ENCODE assay signal across 15 mouse cellular contexts in the genomic region with DNA sequence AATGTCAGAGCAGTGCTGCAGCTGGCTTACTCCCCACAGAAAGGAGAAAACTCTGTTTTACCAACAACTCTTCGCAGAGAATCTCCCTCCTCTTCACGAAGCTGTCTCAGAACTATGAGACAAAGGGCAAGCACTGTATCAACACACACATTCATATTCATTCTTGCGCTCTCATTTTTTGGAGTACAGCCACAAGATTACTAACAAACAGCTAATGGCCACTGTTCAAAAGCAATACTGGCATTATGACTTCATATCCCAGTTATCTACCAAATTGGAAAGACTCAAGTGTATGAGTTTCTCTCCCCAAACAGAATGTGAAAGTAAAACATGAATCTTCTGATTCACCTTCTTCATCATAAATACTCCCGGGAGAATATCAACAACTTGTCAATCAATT. TPM values are rescaled to one million over a fixed set of nuclear protein-coding genes. Genes with fewer than 3 reads are reported as not detected.
A peak's percentile ranks its signal among the peaks of the same experiment; 100 is the strongest.
DNase-seq lines count a peak whose midpoint lies in the region; ATAC-seq and TF ChIP-seq lines count a peak whose summit lies in the region.
"Had no signal": no experiment of that assay in that cellular context is flagged by ENCODE, and none has a peak within 500 bp of the region (broad histone marks: within the 10 kb centered on the region; RNA-seq: fewer than 3 reads in every experiment).

No protein-coding gene starts in this region.

- peaks cover 74% of the 10 kb centered on the region for H3K4me1 ChIP-seq in heart, embryonic 16.5 days (ENCODE audit: control insufficient read depth, insufficient read depth, low read length)
- H3K4me1 ChIP-seq in brown adipose tissue, adult 24 weeks (ENCODE audit: control insufficient read depth, insufficient read depth, insufficient read length, low read length), result peaks cover 35% of the 10 kb centered on the region

- WGBS in heart, embryonic 16.5 days, result 49% methylated on average over 4 of the region's 4 CpGs

- no peaks in the 10 kb centered on the region for H3K36me3 ChIP-seq in heart, embryonic 16.5 days (ENCODE audit: control insufficient read depth, insufficient read depth)
- H3K36me3 ChIP-seq in myocyte (ENCODE audit: control insufficient read depth, insufficient read depth), result no peaks in the 10 kb centered on the region

- DNase-seq in heart, postnatal 36 days, result no peak
- peak; percentile 39 for DNase-seq in lung, postnatal 10 days
- no peak for DNase-seq in lung, postnatal 4 days
- DNase-seq in right cerebral cortex, postnatal 4 days, result no peak
- DNase-seq in frontal cortex, postnatal 14 days (ENCODE audit: low spot score in 2 of 2), result no peak
- DNase-seq: adrenal gland, postnatal 25 days; gastrocnemius, postnatal 36 days; kidney, postnatal 25 days had no signal

- H3K27me3 ChIP-seq in heart, embryonic 16.5 days (ENCODE audit: control insufficient read depth, insufficient read depth, low read length), result no peaks in the 10 kb centered on the region
- no peaks in the 10 kb centered on the region for H3K27me3 ChIP-seq in myocyte (ENCODE audit: control insufficient read depth, insufficient read depth, insufficient read length)
- H3K27me3 ChIP-seq: hindbrain, embryonic 15.5 days; limb, embryonic 13.5 days had no signal

- H3ac ChIP-seq in myocyte (ENCODE audit: control insufficient read depth, insufficient read length), result no peak overlapping the region

- H3K79me2 ChIP-seq in myocyte (ENCODE audit: control insufficient read depth, insufficient read depth), result peaks cover 98% of the 10 kb centered on the region

- intact Hi-C loops in heart, postnatal 36 days (cut with DNase I), result no loop called here

- H3K9ac ChIP-seq in heart, embryonic 16.5 days (ENCODE audit: low read length), result peak overlapping the region; percentile 52; the same call in 1 of the 2 replicates
- H3K9ac ChIP-seq: hindbrain, embryonic 15.5 days; limb, embryonic 13.5 days had no signal

- no peak for TF ChIP-seq POLR2A in myocyte (IDR thresholded peaks at IDR 0.05; ENCODE audit: insufficient read length, low read depth)

- ATAC-seq in heart, embryonic 16.5 days (replicated peaks; ENCODE audit: extremely low read depth, insufficient read depth, low FRiP score), result no peak
- ATAC-seq: forebrain, embryonic 16.5 days had no signal

- H3K9me3 ChIP-seq in heart, embryonic 16.5 days (replicated peaks; ENCODE audit: control insufficient read depth, low read length), result no peaks in the 10 kb centered on the region
- H3K9me3 ChIP-seq: hindbrain, embryonic 15.5 days; limb, embryonic 13.5 days had no signal

- H3K27ac ChIP-seq in heart, embryonic 16.5 days (ENCODE audit: low read length), result peak overlapping the region; percentile 77
- peak overlapping the region; percentile 46; the same call in 1 of the 2 replicates for H3K27ac ChIP-seq in brown adipose tissue, adult 24 weeks (replicated peaks; ENCODE audit: low read depth, low read length)
- H3K27ac ChIP-seq: hindbrain, embryonic 15.5 days; limb, embryonic 13.5 days; stomach, postnatal 0 days had no signal

- no peak overlapping the region; the same call in 1 of the 2 replicates for H3K4me3 ChIP-seq in heart, embryonic 16.5 days (ENCODE audit: low read length)
- no peak overlapping the region for H3K4me3 ChIP-seq in brown adipose tissue, adult 24 weeks (ENCODE audit: insufficient read depth, low read depth, low read length)
- no peak overlapping the region for H3K4me3 ChIP-seq in myocyte
- H3K4me3 ChIP-seq: hindbrain, embryonic 15.5 days; limb, embryonic 13.5 days had no signal

- H3K4me2 ChIP-seq in heart, embryonic 16.5 days (ENCODE audit: low read depth, low read length), result peak overlapping the region; percentile 82
- peak overlapping the region; percentile 78 for H3K4me2 ChIP-seq in myocyte (ENCODE audit: low read depth)
- H3K4me2 ChIP-seq: limb, embryonic 13.5 days had no signal

TF ChIP-seq in myocyte, 11 proteins besides CTCF, POLR2A, EP300 and RAD21:
- TF ChIP-seq CEBPB (IDR thresholded peaks at IDR 0.05; ENCODE audit: insufficient read depth, poor library complexity, severe bottlenecking), result no peak
- no peak for TF ChIP-seq TCF3 (IDR thresholded peaks at IDR 0.05; ENCODE audit: insufficient read length, low read depth)
- no peak for TF ChIP-seq SRF (IDR thresholded peaks at IDR 0.05; ENCODE audit: control insufficient read depth, insufficient read length, low read depth)
- TF ChIP-seq USF1 (IDR thresholded peaks at IDR 0.05; ENCODE audit: low read depth), result no peak
- no peak for TF ChIP-seq TCF12 (IDR thresholded peaks at IDR 0.05; ENCODE audit: insufficient read depth, poor library complexity, severe bottlenecking)
- TF ChIP-seq E2F4 (IDR thresholded peaks at IDR 0.05; ENCODE audit: insufficient read depth), result no peak
- no peak for TF ChIP-seq REST (IDR thresholded peaks at IDR 0.05; ENCODE audit: insufficient read depth, insufficient read length)
- no peak for TF ChIP-seq MAX (IDR thresholded peaks at IDR 0.05; ENCODE audit: low read depth)
- no peak for TF ChIP-seq MYOD1 (IDR thresholded peaks at IDR 0.05; ENCODE audit: control insufficient read depth in 1 of 3, insufficient read length in 2 of 3, low read depth in 2 of 3)
- no peak for TF ChIP-seq POLR2AphosphoS2 (IDR thresholded peaks at IDR 0.05; ENCODE audit: insufficient read length, low read depth)
- TF ChIP-seq MYOG (IDR thresholded peaks at IDR 0.05; ENCODE audit: control insufficient read depth in 1 of 3, insufficient read depth in 1 of 3, insufficient read length in 2 of 3, low read depth in 2 of 3), result no peak

RNA-seq across cellular contexts. Expression of gene Grb2, which starts 11.9 kb away (rescaled TPM):
- 103 and 118 TPM in 2 replicates for polyA plus RNA-seq in heart, embryonic 16.5 days (2015; fragmentation: Nextera tagmentation; extraction: Ambion mirVana)
- 100 to 1,000 TPM; 102 to 110 TPM for total RNA-seq in heart, postnatal 36 days (2021)
- 29.1 and 32.4 TPM in 2 replicates for polyA plus RNA-seq in brown adipose tissue, adult 24 weeks (2012; ENCODE audit: insufficient read depth, insufficient read length, missing spikeins)
- 71.2 TPM for polyA plus RNA-seq in myocyte (2012; fragmentation: generic; extraction: Trizol)
